Mouse (Mus musculus) ovary, adult 2 months (tissue): ENCODE results near the gene Zfp619. TPM values are rescaled to one million over a fixed set of nuclear protein-coding genes. Genes with fewer than 3 reads are reported as not detected.

Experiments used
- polyA plus RNA-seq: library from polyadenylated mRNA; depleted of rRNA; stranded (reverse); fragments of >200 nt; gene quantifications from 2 replicates; pipeline ENCODE4 v1.2.3, GENCODE M21; 2012; rRNA removed

Gene Zfp619
- polyA plus RNA-seq, result 0.43 and 0.47 TPM in 2 replicates

GRCm38 (mm10) chr7:39517616-39518177 lies at the start of gene Zfp619:
TSS of gene Zfp619 (plus strand) at chr7:39517766.

Other genes starting within 250 kb of the Zfp619 start
- not detected in 2 replicates for gene Gm5114, start 104.6 kb upstream of the Zfp619 start, polyA plus RNA-seq